Mouse (Mus musculus): Measurements from ENCODE around the gene Cyp2j5.
A peak's percentile ranks its signal among the peaks of the same experiment; 100 is the strongest.

Cyp2j5 gene

DNA sequence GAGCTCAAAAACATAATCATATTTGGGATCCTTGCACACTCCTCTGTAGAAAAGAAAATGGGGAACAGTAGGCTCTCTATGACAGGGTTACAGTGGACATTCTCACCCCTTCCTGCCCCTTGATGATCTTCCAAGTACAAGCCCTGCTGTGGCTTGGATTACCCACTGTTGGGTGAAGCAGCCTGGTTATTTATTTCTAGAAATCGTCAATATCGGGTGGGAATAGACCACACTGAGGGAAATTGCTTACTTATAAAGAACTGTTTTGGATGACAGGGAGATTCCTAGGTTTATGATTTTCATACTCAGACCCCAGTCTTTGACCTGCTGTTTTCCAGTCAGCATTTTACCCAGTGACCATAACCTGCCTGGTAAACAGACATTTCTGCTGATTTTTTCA lies at the start of gene Cyp2j5:
Cyp2j5 (minus strand) TSS at position 164 of the 400 bp plus-strand sequence.
- TF ChIP-seq GATA4 (IDR thresholded peaks at IDR 0.05; ENCODE audit: insufficient replicate concordance, low read length): no peak

DNA sequence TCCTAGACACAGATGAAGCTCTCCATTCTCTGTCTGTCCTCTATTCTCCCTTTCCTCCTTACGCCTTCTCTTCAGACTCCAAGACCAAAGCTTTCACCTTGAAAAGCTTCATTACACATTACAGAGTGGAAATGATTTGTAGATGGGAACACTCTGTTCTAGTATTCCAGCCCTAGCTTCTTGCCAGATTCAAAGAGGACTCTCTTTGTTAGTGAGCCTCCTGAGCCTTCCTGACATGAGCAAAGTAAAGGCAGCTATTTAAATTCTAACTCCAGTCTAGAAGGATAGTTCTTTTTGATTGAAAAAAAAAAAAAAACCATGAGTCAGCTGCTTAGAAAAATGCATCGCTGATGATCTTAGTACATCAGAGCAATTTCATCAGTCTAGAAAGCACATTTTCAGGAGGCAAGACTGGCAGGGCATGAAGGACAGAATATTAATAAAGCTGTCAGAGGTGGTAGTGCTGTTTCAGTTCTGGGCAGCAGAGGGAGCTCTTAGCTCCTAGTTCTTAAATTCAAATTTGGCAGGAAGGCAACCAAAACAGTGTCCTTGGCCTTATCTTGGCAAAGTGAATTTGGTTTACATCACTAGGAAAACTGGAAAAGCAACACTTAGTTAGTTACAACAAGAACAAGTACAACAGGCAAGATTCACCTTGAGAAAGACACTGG lies 41.5 kb upstream of the Cyp2j5 start:
- TF ChIP-seq GATA4 (IDR thresholded peaks at IDR 0.05; ENCODE audit: insufficient replicate concordance, low read length): no peak

DNA sequence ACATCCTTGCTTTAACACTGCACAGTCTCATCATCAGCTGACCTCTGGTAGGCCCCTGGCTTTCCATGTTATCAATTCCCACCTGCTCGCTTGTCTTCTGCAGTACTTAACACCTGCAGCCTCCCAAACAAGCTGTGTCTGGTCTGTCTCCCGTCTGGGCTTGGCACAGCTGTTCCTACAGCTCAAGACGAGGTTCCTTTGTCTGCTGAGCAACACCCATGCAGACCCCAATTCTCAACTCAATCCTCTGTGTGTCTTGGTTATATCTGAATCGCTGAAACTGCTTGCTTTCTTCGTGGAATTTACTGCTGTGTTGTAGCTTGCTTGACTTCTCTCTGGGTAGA lies 34.2 kb upstream of the Cyp2j5 start:
- TF ChIP-seq GATA4 (IDR thresholded peaks at IDR 0.05; ENCODE audit: insufficient replicate concordance, low read length): no peak

DNA sequence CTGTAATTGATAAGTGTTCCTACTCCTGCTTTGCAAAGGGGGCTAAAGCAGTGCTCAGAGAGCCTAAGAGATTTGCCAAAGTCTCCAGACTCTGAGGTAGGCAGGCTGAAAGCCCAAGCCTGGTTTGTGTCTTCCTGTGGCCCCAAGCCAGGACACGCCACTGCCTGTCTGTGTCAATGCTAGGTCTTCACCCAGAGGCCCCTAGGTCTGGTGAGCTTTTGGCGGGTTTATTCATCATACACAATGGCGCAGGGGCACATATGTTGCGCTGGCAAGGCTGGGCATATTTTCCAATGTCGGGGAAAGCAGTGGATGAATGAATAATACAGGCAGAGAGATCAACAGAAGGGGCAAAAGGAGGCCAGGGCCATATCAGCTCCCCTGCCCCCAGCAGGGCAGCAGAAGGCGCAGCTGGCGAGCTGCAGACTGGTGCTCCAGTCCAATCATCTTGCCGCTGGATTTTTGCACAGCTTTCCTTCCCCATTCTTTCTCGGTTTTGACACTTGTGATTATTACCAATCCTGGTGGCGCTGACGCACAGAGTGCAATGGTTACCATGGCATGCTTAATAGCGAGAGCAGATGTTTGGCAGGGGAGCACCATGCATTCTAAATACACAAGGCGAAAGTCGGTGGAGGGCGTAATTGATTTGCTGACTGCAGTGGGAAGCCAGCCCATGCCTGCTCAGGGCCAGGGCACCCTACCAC lies 33.7 kb upstream of the Cyp2j5 start:
- TF ChIP-seq GATA4 (IDR thresholded peaks at IDR 0.05; ENCODE audit: insufficient replicate concordance, low read length): no peak

DNA sequence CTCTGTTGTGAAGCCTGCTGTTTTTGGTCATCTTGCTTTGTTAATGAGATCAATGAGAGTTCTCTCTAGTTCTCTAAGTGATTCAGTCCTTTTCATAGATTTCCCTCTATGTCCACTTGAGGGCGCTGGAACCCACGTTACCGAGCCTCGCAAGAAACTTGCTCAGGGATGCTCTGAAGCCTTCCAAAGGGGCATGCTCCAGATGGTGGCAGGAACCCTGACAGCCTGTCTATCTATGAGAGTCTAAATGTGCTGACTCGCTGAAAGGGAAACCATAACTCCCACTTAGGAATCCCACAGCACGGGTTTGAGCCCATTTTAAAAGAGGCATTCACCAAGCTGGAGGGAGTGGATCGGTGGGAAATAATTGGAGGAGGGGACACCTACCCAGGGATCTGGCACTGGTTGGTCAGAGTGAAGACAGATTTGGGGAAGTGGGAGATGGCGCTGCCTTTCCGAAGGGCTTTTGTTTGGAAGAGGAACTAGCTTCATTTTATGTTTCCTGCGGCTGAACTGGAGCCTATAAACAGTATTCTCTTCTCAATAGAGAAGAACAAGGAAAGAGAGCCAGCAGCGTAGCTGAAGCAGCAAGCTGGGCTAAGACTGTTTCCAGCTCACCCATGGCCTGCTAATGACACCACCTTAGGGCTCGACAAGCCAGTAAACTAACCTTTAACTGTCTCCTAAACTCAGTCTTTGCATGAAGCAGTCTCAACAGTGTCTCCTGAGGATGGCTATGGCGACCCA lies 32.8 kb upstream of the Cyp2j5 start:
- no peak for TF ChIP-seq GATA4 (IDR thresholded peaks at IDR 0.05; ENCODE audit: insufficient replicate concordance, low read length)

DNA sequence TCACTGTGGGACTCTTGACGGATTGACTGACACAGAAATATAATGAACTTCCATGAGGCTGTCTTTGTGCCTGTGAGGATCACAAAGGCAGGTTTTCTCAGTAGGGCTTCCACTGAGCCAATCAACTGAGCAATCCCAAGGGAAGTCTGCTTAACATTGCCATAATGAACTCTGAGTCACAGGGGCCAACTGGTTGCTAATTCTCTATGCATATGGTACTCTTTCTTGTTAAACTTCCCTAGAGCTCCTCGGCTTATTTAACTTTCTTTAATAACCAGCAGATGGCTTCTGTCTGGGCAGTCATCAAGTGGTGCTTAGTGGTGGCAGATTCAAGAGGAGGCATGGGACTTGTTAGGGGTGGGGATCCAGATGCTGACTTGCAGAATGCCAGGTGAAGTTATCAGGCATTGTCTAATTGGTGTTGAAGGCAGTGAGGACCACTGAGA lies 23.4 kb upstream of the Cyp2j5 start:
- TF ChIP-seq GATA4 (IDR thresholded peaks at IDR 0.05; ENCODE audit: insufficient replicate concordance, low read length): no peak

DNA sequence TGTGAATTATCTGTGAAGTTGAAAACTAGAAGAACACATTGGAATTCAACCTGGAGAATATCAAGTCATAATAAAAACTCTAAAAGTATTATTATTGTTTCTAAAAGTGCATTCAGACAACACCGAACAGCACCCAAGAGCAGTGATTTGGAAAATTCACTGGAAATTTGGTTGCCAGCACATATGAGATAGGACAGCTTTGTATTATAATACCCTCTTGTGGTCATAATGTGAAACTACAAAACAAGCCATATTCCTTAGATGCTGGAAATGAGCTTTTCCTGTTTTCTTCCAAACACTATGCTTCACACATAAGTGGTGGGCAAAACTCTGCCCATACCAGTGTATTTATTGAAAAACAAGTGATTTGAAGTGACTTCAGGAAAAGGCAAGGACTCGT lies 19.5 kb upstream of the Cyp2j5 start:
- no peak for TF ChIP-seq GATA4 (IDR thresholded peaks at IDR 0.05; ENCODE audit: insufficient replicate concordance, low read length)

DNA sequence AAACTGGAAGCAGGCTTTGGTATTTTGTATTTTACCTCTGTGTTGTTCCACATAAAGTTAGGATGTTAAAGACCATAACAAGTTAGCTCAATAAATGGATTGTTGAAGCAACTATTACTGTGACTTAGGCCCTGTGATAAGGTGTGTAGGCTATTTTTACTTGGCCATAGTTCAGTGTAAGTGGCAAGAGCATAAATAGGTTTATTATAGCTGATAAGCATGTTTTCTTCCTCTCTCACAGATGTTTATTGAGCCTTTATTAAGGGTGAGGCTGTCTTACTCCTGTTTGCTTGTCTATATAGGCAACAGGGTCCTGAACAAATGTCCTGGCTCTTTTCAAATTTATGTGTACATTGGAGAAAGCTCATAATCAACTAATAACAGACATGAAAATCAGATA lies 17.0 kb upstream of the Cyp2j5 start:
- no peak for TF ChIP-seq GATA4 (IDR thresholded peaks at IDR 0.05; ENCODE audit: insufficient replicate concordance, low read length)

DNA sequence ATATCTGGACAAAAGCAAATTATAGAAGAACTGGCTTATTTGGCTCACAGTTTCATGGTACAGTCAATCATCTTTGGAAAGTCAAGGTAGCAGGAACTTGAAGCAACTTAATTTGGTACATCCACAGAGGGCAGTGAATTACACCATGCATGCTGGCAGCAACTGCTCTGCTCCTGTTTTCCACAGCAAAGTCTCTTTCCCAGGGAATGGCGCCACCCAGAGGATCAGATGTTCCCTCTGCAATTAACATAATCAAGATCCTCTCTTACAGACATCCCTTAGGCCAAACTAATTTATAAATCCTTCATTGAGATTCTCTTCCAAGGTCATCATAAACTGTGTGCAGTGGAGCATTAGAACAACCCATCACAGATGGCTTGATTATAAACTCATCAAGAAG lies 16.3 kb upstream of the Cyp2j5 start:
- TF ChIP-seq GATA4 (IDR thresholded peaks at IDR 0.05; ENCODE audit: insufficient replicate concordance, low read length): no peak

DNA sequence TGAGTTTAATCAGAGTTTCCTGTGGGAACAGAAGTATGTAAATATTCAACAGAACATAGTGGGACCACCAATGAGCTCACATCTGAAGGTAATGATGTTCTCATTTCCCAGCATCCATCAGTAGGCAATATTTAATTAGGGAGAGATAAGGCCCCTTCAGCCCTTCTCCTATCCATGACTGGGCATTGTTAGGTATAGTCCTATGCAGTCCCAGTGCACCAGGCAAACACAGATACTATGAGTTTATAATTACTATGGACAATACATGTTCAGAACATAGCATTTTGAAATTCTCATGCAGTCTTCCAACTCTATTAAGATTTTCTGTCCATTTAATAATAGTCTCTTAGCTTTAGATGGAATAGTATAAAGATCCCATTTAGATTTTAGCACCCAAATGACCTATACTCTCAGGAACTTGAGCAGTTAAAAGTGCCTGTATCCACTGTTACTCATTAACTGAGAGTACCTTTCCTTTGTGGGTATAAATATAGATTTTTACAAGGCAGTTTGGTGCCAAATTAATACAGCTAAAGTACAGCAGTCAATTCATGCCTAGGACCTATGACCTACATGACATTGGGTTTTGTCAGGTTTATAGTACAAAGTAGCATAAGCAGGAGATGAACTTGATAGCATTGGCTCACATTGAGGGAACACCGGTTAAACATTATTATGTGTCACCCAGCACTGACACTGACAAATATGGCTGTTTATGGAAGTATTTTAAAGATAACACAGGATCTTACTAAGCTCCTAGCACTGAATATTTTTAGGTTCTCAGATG lies 907 bp upstream of the Cyp2j5 start:
- TF ChIP-seq GATA4 (IDR thresholded peaks at IDR 0.05; ENCODE audit: insufficient replicate concordance, low read length): peak; percentile 97

DNA sequence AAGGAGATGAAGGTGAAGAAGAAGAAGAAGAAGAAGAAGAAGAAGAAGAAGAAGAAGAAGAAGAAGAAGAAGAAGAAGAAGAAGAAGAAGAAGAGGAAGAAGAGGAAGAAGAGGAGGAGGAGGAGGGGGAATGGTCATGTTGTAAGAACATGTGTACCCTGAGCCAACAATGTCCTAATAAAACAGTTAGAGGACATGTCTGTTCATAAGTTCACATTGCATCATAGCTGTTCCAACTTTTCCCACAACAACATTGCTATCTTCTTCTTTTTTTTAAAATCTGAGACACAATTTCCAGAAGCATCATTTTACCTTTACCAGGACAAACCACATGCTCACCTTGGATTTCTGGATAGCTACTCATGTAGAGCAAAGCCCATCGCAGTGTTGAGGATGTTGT lies 28.5 kb downstream of the Cyp2j5 start:
- TF ChIP-seq GATA4 (IDR thresholded peaks at IDR 0.05; ENCODE audit: insufficient replicate concordance, low read length): no peak

DNA sequence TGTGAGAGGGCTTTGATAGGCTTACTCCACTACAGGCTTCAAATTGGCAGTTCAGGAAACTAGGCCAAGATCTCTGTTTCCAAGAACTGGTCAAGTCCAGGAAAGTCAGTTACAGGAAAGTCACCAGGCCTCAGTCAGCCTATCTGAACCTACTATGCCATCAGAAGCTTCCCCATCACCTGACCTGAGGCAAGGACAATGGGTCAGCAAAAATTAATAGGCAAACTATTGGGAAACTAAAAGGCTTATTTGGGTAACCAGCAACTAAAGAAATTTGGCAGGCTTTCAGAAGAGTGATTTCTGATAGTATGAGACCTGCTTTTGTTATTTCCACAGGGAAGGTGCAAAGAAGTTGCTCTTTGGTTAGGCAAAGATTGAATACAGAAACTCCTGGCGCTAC lies 41.5 kb downstream of the Cyp2j5 start:
- no peak for TF ChIP-seq GATA4 (IDR thresholded peaks at IDR 0.05; ENCODE audit: insufficient replicate concordance, low read length)

DNA sequence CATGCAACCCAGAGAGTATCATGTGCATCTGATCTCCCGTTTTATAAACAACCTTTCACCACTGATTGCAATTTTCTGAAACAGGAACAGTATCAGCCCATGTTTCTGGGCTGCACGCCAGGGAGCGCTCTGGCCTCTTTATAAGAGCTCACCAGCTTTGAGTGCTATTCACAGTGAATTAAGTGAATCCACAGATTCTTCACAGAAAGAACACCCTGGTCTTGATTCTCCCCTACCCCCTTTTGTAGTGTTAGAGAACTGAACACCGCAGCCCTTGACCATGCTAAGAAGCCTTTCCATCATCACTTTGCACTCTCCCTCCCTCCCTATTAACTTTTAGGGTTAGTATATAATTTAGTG lies 72.2 kb downstream of the Cyp2j5 start:
- no peak; the same call in 1 of the 2 replicates for TF ChIP-seq GATA4 (IDR thresholded peaks at IDR 0.05; ENCODE audit: insufficient replicate concordance, low read length)

DNA sequence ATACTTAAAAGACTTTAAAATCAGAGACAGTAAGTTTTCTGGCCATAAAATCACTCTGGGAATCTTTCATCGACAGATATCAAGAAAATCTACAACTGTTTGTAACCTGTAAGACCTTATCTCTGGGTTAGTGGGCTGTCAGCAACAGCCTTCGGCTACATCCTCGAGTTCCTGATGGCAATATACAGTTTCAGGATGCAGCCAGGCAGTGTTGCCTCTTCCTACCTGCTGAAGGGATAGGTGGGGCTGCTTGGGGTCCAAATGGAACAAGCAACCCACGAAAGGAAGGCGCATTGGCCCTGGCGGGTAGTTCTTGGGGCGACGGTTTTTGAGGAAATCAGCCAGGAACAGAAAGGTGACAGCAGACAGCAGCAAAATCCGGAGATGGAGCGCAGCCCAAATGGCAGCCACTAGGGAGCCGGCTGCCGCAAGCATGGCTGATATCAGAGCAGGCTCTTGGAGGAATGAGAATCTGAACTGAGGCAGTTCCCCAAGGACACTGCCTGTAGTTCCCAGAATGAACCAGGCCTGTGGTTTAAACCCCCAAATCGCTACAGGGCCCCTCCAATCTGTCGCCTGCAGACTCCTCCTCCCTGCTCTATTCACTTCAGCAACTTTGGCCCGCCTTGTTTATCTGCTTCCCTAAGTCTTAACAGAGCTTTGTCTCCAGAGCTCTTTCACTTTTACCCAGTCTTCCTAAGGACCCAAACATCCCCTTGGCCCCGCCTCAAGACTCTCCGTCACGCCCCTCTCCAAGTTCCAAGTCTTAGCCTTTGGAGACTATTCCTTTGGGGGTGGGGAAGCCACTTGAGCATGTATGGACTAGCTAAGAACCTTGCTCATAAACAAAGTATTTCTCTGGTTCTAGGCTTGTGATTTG lies 72.8 kb downstream of the Cyp2j5 start, which contains the start of gene Cyp2j9:
Cyp2j9 (minus strand) TSS at position 668 of the 880 bp plus-strand sequence.
- peak; percentile 8; the same call in 1 of the 2 replicates for TF ChIP-seq GATA4 (IDR thresholded peaks at IDR 0.05; ENCODE audit: insufficient replicate concordance, low read length)
